Mouse (Mus musculus) kidney, adult 2 months (tissue): ENCODE results near the gene Sucnr1. TPM values are rescaled to one million over a fixed set of nuclear protein-coding genes. Genes with fewer than 3 reads are reported as not detected.
"Not testable (repeated sequence)": the region's sequence is repeated elsewhere in the genome, so short reads cannot be mapped to it uniquely, and the experiment has no call there.

Experiments
- DNase-seq: peaks from one replicate; pipeline ENCODE4 v3.0.0; 2021
- H3K27ac ChIP-seq: fragments of 200-500 bp; 2 replicates; pipeline ENCODE4 v1.5.1; 2012; ENCODE audit warnings: low read depth, low read length, control low read depth, inconsistent platforms; ENCODE audit not compliant: insufficient read depth
- H3K27me3 ChIP-seq: fragments of 200-500 bp; replicated peaks from 2 replicates; pipeline ENCODE4 v1.6.1; 2012; ENCODE audit warnings: mild to moderate bottlenecking, moderate library complexity, low read length, inconsistent platforms; ENCODE audit not compliant: control insufficient read depth, insufficient read depth
- H3K36me3 ChIP-seq: fragments of 200-500 bp; 2 replicates; pipeline ENCODE4 v1.6.1; 2012; ENCODE audit warnings: mild to moderate bottlenecking, moderate library complexity, low read length, inconsistent platforms; ENCODE audit not compliant: control insufficient read depth, insufficient read depth
- H3K4me1 ChIP-seq: fragments of 200-500 bp; 2 replicates; pipeline ENCODE4 v1.6.1; 2011; ENCODE audit warnings: low read length; ENCODE audit not compliant: control insufficient read depth, insufficient read depth
- H3K4me3 ChIP-seq: fragments of 200-500 bp; 2 replicates; pipeline ENCODE4 v1.5.1; 2011; ENCODE audit warnings: mild to moderate bottlenecking, low read depth, low read length, control low read depth; ENCODE audit not compliant: insufficient read depth
- CTCF ChIP-seq: fragments of 200-500 bp; conservative IDR thresholded peaks from 2 replicates; pipeline ENCODE4 v1.5.1; 2011; ENCODE audit warnings: low read depth, mild to moderate bottlenecking, control low read depth, low read length, moderate library complexity, mixed read lengths; ENCODE audit not compliant: insufficient read depth, insufficient read length
- POLR2A ChIP-seq: fragments of 200-500 bp; IDR thresholded peaks from one replicate; pipeline ENCODE4 v1.6.1; 2011; ENCODE audit warnings: low read depth, low read length, control low read depth
- WGBS: fragments of 180-500 bp; shearing (Covaris S2); methylation state at CpG from one replicate; pipeline ENCODE4 v1.1.7; 2018; 5-methylcytosine and 5-hydroxymethylcytosine counted together
- polyA plus RNA-seq: library from polyadenylated mRNA; depleted of rRNA; stranded (reverse); fragments of >200 nt; gene quantifications from 2 replicates; pipeline ENCODE4 v1.2.3, GENCODE M21; 2012

The Sucnr1 gene
- polyA plus RNA-seq, 1 experiment, result 29.5 TPM

DNA sequence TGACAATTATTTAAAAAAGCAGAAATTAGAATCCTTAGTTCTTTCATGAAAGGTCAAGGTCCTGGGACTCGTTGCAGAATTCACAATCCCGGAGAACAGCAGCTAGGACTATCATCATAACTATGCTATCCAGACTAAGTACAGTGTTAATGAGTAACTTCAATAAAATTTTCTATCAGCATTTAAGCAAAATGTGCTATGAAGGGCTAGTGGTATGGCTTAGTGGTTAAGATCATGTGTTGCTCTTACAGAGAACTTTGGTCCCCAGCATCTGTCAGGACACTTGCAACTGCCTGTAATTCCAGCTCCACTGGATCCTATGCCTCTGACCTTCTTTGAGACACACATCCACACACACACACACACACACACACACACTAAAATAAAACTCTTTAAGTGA, 15.8 kb downstream of the Sucnr1 start:
- no peaks in the 10 kb centered on the region for H3K27me3 ChIP-seq
- DNase-seq, result no peak
- peaks cover 4% of the 10 kb centered on the region for H3K4me1 ChIP-seq
- no peak overlapping the region for H3K4me3 ChIP-seq
- 39% methylated on average over 2 of the region's 2 CpGs for WGBS
- no peak for TF ChIP-seq POLR2A
- no peak for TF ChIP-seq CTCF
- no peaks in the 10 kb centered on the region for H3K36me3 ChIP-seq
- H3K27ac ChIP-seq, result no peak overlapping the region

GRCm38 (mm10) chr3:60098521-60098920, 16.9 kb downstream of the Sucnr1 start:
- peak overlapping the region; percentile 23; the same call in 1 of the 2 replicates for H3K27ac ChIP-seq
- WGBS, result 44% methylated on average over 1 of the region's 1 CpGs
- H3K27me3 ChIP-seq, result no peaks in the 10 kb centered on the region
- peak; percentile 44 for DNase-seq
- no peaks in the 10 kb centered on the region for H3K36me3 ChIP-seq
- H3K4me1 ChIP-seq, result peaks cover 8% of the 10 kb centered on the region
- TF ChIP-seq POLR2A (no peak), CTCF (no peak)
- H3K4me3 ChIP-seq, result no peak overlapping the region

DNA sequence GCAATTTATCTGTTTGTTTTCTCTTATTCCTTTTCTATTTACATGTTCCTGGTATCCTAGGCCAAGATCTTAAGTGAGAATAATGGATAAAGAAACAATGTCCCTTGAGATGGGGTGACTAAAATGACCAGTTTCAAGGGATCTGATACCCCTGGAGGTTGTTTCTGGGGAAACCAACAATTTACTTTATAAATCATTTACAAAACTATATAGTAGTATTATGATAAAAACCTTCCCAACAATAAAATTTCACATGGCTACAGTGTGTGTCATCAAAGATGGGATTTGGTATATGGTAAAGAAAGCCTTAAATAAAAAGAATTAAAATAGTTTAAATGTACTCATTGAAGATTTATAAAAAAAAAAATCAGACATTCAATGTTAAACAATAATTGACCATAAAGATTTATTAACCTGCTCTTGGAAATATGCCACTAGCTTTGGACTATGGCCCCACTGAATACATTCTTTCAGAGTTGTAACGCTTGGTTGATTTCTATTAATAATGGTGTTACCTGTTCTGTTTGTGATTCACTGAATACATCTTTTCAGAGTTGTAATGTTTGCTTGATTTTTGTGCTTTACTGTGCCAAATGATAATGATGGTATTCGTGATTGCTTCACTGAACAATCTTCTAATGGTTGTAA, 22.9 kb downstream of the Sucnr1 start:
- 39% methylated on average over 2 of the region's 2 CpGs for WGBS
- TF ChIP-seq CTCF, result no peak
- no peak for TF ChIP-seq POLR2A

GRCm38 (mm10) chr3:60106446-60106845, 24.8 kb downstream of the Sucnr1 start:
- WGBS, result 43% methylated on average over 1 of the region's 1 CpGs

More for the DNA sequence above, 22.9 kb downstream of the Sucnr1 start:
- Histone ChIP-seq H3K36me3 (no peaks in the 10 kb centered on the region), H3K27ac (peak overlapping the region; percentile 64), H3K27me3 (no peaks in the 10 kb centered on the region), H3K4me3 (no peak overlapping the region), H3K4me1 (peaks cover 8% of the 10 kb centered on the region)
- peak; percentile 75 for DNase-seq

GRCm38 (mm10) chr3:60107736-60108135, 26.1 kb downstream of the Sucnr1 start:
- peaks cover 8% of the 10 kb centered on the region for H3K4me1 ChIP-seq
- no peak for DNase-seq
- TF ChIP-seq CTCF (no peak), POLR2A (no peak)
- no peak overlapping the region for H3K27ac ChIP-seq
- 89% methylated on average over 3 of the region's 3 CpGs for WGBS
- H3K36me3 ChIP-seq, result no peaks in the 10 kb centered on the region
- no peak overlapping the region for H3K4me3 ChIP-seq
- H3K27me3 ChIP-seq, result no peaks in the 10 kb centered on the region

More at GRCm38 (mm10) chr3:60106446-60106845, 24.8 kb downstream of the Sucnr1 start:
- not testable (repeated sequence) for H3K4me3 ChIP-seq, H3K27ac ChIP-seq, H3K27me3 ChIP-seq, H3K36me3 ChIP-seq, DNase-seq, H3K4me1 ChIP-seq

DNA sequence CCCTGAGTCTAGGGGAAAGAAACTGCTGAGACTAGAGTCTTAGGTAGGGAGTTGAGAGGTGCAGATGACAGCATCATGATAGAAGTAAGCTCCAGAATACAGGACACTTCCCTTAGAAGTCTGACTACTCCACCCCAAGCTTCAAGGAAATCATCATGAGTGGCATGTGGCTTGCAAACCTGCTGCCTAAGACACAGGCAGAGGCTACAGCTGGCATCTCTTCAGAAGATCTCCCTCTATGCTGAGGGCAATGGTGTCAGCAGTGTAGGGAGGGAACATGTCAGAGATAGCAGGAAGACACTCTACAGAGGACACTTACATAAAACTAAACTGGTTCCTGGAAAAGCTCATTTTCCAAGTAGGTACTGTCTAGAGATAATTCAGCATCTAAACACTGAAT, 27.1 kb downstream of the Sucnr1 start:
- no peaks in the 10 kb centered on the region for H3K36me3 ChIP-seq
- TF ChIP-seq CTCF (no peak), POLR2A (no peak)
- no peaks in the 10 kb centered on the region for H3K27me3 ChIP-seq
- no peak for DNase-seq
- H3K27ac ChIP-seq, result no peak overlapping the region
- H3K4me1 ChIP-seq, result peaks cover 4% of the 10 kb centered on the region; the same call in 1 of the 2 replicates
- H3K4me3 ChIP-seq, result no peak overlapping the region

GRCm38 (mm10) chr3:60111135-60111710, 29.6 kb downstream of the Sucnr1 start:
- Histone ChIP-seq H3K36me3 (no peaks in the 10 kb centered on the region), H3K27ac (no peak overlapping the region), H3K4me3 (no peak overlapping the region), H3K27me3 (no peaks in the 10 kb centered on the region), H3K4me1 (no peaks in the 10 kb centered on the region)
- DNase-seq, result no peak
- TF ChIP-seq CTCF (no peak), POLR2A (no peak)
- 87% methylated on average over 4 of the region's 4 CpGs for WGBS

GRCm38 (mm10) chr3:60111889-60112646, 30.4 kb downstream of the Sucnr1 start:
- peak; percentile 59 for DNase-seq
- Histone ChIP-seq H3K4me1 (no peaks in the 10 kb centered on the region), H3K4me3 (no peak overlapping the region), H3K27ac (no peak overlapping the region), H3K27me3 (no peaks in the 10 kb centered on the region), H3K36me3 (no peaks in the 10 kb centered on the region)
- 79% methylated on average over 6 of the region's 6 CpGs for WGBS
- TF ChIP-seq CTCF, result peak; percentile 19; the same call in 1 of the 2 replicates
- no peak for TF ChIP-seq POLR2A
